Mouse (Mus musculus): Measurements from ENCODE around the gene Ang4. TPM values are rescaled to one million over a fixed set of nuclear protein-coding genes. Genes with fewer than 3 reads are reported as not detected.

Gene Ang4
- total RNA-seq, 2 experiments from 2014 or later = not detected

DNA sequence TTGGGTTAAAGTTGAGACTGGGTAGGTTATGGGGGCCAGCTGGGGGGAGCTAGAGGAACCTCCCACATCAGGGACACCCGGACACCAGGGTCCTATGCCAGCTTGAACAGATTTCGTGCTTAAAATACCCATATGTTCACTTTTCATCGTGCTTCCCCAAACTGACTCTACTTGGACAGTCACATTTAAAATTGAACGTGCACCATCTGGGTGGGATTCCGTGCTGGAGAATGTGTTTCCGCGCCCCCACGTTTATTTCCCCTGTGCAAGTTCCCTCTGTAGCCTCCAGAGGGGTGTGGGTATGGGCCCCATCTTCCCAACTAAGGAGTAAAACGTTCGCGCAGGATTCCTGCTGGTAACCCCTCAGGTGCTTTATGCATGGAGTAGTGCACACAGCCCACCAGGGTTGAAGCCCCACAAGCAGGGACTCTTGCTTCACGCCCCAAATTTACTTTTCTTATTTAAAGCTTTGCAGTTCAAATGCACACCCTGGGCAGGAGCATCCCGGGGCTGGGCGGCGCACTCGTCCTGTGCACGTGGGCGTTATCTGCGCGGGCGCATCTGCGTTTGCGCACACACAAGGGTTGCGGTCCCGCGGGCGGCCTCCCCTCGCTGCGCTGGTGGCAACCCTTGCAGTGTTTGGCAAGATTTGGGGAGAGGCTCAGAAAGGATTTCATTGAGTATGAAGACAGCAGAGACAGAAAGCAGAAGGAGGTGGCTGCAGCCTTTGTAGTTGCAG, 34.8 kb downstream of the Ang4 start:
- Histone ChIP-seq H3K27ac (no peak overlapping the region), H3K4me3 (peak overlapping the region; percentile 31; the same call in 1 of the 2 replicates)
- peak; percentile 30; the same call in 1 of the 2 replicates for TF ChIP-seq CTCF (conservative IDR thresholded peaks at IDR 0.05)
- DNase-seq (ENCODE audit: low spot score in 2 of 2) = peak; percentile 22 to 23

DNA sequence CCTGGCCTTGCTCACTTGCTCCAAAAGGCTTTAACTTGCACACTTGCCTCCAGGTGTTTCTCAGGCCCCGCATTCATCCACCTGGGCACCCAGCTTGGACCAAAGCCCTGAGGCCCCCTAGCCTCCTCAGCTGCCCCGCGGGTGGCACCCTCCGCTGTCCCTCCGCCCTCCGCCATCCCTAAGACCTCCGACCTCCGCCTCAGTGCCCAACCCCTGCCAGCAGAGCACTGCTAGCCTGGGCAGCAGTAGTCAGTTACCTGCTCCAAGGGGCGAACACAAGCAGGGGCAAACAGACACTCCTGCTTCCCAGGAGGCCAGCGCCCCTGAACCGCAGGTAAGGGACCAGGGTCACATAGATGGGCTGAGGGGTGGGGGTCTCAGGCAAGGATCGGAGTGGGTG, 35.4 kb downstream of the Ang4 start:
- Histone ChIP-seq H3K27ac (no peak overlapping the region), H3K4me3 (no peak overlapping the region)
- no peak for TF ChIP-seq CTCF (conservative IDR thresholded peaks at IDR 0.05)
- no peak for DNase-seq (ENCODE audit: low spot score in 2 of 2)

GRCm38 (mm10) chr14:51717083-51717482, 56.3 kb downstream of the Ang4 start, which contains the start of gene Gm5800:
Gm5800 (minus strand) TSS chr14:51717183.
- no peak within 1 kb of the TSS for H3K4me3 ChIP-seq
- no peak within 1 kb of the TSS for H3K27ac ChIP-seq
- DNase-seq (ENCODE audit: low spot score in 2 of 2) = no peak
- no peak for TF ChIP-seq CTCF (conservative IDR thresholded peaks at IDR 0.05)

Other genes with a start within 250 kb of the Ang4 start
- not detected for gene Gm5622, start 220.8 kb downstream of the Ang4 start, total RNA-seq (2021)
- not detected for gene Gm17175, start 199.5 kb downstream of the Ang4 start, total RNA-seq (2021)
- gene Gm17174, start 181.5 kb downstream of the Ang4 start, total RNA-seq (2021) = not detected
- gene Gm17078, start 162.3 kb downstream of the Ang4 start, total RNA-seq (2021) = not detected
- not detected for gene Gm4181, start 137.9 kb downstream of the Ang4 start, total RNA-seq (2021)
- gene Gm17079, start 78.1 kb downstream of the Ang4 start, total RNA-seq (2021) = not detected
- not detected for gene Gm5800, start 56.4 kb downstream of the Ang4 start, total RNA-seq (2021)
- gene AY358078, start 26.5 kb upstream of the Ang4 start, total RNA-seq (2021) = not detected
- not detected for gene Ear6, start 80.1 kb upstream of the Ang4 start, total RNA-seq (2021)
- gene Mettl17, start 111.3 kb upstream of the Ang4 start, total RNA-seq (2021) = 10 to 100 TPM; 31.6 to 40.5 TPM
- gene Slc39a2, start 119.3 kb upstream of the Ang4 start, total RNA-seq (2021) = 10 to 100 TPM in 1 of 2 experiments, 1 to 10 TPM in 1; 8.2 to 10.1 TPM
- 100 to 1,000 TPM; 894 to 934 TPM for gene Ndrg2, start 140.6 kb upstream of the Ang4 start, total RNA-seq (2021)
- gene Tppp2, start 144.8 kb upstream of the Ang4 start, total RNA-seq (2021) = not detected
- gene Rnase13, start 149.2 kb upstream of the Ang4 start, total RNA-seq (2021) = not detected
- 10 to 100 TPM; 27.9 to 32.2 TPM for gene Arhgef40, start 211.1 kb upstream of the Ang4 start, total RNA-seq (2021)
- 1 to 10 TPM in 1 of 2 experiments, under 1 TPM in 1; 0.34 to 1.4 TPM for gene Tmem253, start 242.1 kb upstream of the Ang4 start, total RNA-seq (2021)
- gene Zfp219, start 247.1 kb upstream of the Ang4 start, total RNA-seq (2021) = 10 to 100 TPM; 46.5 to 46.8 TPM

Data from layer of hippocampus, adult 2 months (tissue).